Mouse (Mus musculus) G1E (cell line): Measurements from ENCODE around the gene Apod.

Experiments used
- CTCF ChIP-seq: IDR thresholded peaks from 2 replicates; pipeline ENCODE4 v1.5.1; 2012; ENCODE audit warnings: low read depth, low read length, inconsistent platforms, mixed read lengths
- GATA1 ChIP-seq: IDR thresholded peaks from 2 replicates; pipeline ENCODE4 v1.6.1; 2012; ENCODE audit warnings: borderline replicate concordance, low read length, inconsistent platforms, mixed read lengths
- POLR2AphosphoS5 ChIP-seq: IDR thresholded peaks from 2 replicates; pipeline ENCODE4 v1.6.1; 2012; ENCODE audit warnings: low read depth, low read length, inconsistent platforms; ENCODE audit not compliant: insufficient replicate concordance
- TAL1 ChIP-seq: conservative IDR thresholded peaks from 2 replicates; pipeline ENCODE4 v1.6.1; 2012; ENCODE audit warnings: low read depth, low read length, inconsistent platforms, mixed read lengths

DNA sequence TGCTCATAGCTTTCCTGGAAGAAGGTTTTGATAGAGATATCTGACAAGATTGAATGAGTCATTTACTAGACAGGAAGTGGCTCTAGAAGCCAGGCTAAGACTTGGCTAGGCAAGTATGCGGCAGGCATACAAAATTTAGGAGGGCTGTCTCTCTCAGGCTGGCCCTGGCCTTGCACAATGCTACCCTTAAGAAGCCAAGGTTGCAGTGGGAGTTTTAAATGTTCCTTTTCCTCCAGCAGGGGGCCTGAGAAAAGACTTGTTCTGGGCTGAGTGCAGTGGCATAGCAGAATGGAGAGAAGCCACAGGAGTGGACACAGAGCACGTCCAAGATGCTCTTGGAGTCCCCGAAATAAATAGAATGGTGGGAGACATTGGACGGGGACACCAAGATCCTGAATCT is 38.4 kb upstream of the Apod start:
- no peak for TF ChIP-seq CTCF
- TF ChIP-seq GATA1, result no peak
- no peak for TF ChIP-seq TAL1
- TF ChIP-seq POLR2AphosphoS5, result no peak
